Mouse (Mus musculus) embryonic fibroblast, embryonic 13.5 days (primary cell): ENCODE data around the gene Mad2l2.

Experiments used
- CTCF ChIP-seq: IDR thresholded peaks from 2 replicates; pipeline ENCODE4 v1.5.1; 2011; ENCODE audit warnings: mild to moderate bottlenecking, control low read depth, low read length, moderate library complexity, borderline replicate concordance; ENCODE audit not compliant: insufficient read depth
- POLR2A ChIP-seq: IDR thresholded peaks from 2 replicates; pipeline ENCODE4 v1.6.1; 2011; ENCODE audit warnings: low read depth, mild to moderate bottlenecking, control low read depth, low read length, moderate library complexity

GRCm38 (mm10) chr4:148177716-148178115 is 47.5 kb downstream of the Mad2l2 start:
- TF ChIP-seq CTCF (no peak), POLR2A (no peak)
